Mouse (Mus musculus) activated CD4-positive, CD25-positive, alpha-beta regulatory T cell, adult 4 months (primary cell): ENCODE data around the gene Cfap157. TPM values are rescaled to one million over a fixed set of nuclear protein-coding genes. Genes with fewer than 3 reads are reported as not detected.

Source experiments
- ATAC-seq: one replicate; pipeline ENCODE4 v1.8.0; 2017
- polyA plus RNA-seq, 2 experiments: library from polyadenylated mRNA; unstranded; fragments of 100-300 nt; shearing (Covaris generic); gene quantifications; one replicate each; pipeline ENCODE4 v1.2.1; 2017

Cfap157 gene
- polyA plus RNA-seq, 2 experiments from 2014 or later, result not detected

GRCm38 (mm10) chr2:32744272-32744982 is 39.8 kb downstream of the Cfap157 start:
- ATAC-seq, result no peak

GRCm38 (mm10) chr2:32742173-32742531 is 42.1 kb downstream of the Cfap157 start:
- no peak for ATAC-seq

GRCm38 (mm10) chr2:32741273-32742172 is 42.7 kb downstream of the Cfap157 start:
- ATAC-seq, result no peak

- ATAC-seq, result no peak
These were observed 43.3 kb downstream of the Cfap157 start, which contains the start of gene 6330409D20Rik for GRCm38 (mm10) chr2:32740916-32741272. 6330409D20Rik (minus strand) TSS chr2:32741016.

GRCm38 (mm10) chr2:32739311-32739710 is 44.9 kb downstream of the Cfap157 start:
- no peak for ATAC-seq

- no peak for ATAC-seq
These were observed 47.2 kb downstream of the Cfap157 start for GRCm38 (mm10) chr2:32737008-32737407.

- no peak for ATAC-seq
These were observed 47.9 kb downstream of the Cfap157 start for GRCm38 (mm10) chr2:32736306-32736829.

- ATAC-seq, result no peak
These were observed 49.3 kb downstream of the Cfap157 start for GRCm38 (mm10) chr2:32734933-32735332.

- no peak for ATAC-seq
These were observed 49.7 kb downstream of the Cfap157 start for GRCm38 (mm10) chr2:32734480-32734879.

- no peak for ATAC-seq
These were observed 51.5 kb downstream of the Cfap157 start for GRCm38 (mm10) chr2:32732695-32733094.

- no peak for ATAC-seq
These were observed 52.3 kb downstream of the Cfap157 start for GRCm38 (mm10) chr2:32731911-32732310.

- no peak for ATAC-seq
These were observed 53.4 kb downstream of the Cfap157 start for GRCm38 (mm10) chr2:32730854-32731253.

GRCm38 (mm10) chr2:32729547-32729946 is 54.7 kb downstream of the Cfap157 start:
- ATAC-seq, result no peak

- no peak for ATAC-seq
These were observed 55.8 kb downstream of the Cfap157 start for GRCm38 (mm10) chr2:32728463-32728862.

GRCm38 (mm10) chr2:32727435-32727834 is 56.8 kb downstream of the Cfap157 start:
- no peak for ATAC-seq

Other genes with a start within 250 kb of the Cfap157 start
- gene Fam102a, start 249.1 kb downstream of the Cfap157 start, polyA plus RNA-seq, result 10 to 100 TPM; 40.3 to 47.5 TPM
- gene Dpm2, start 213.6 kb downstream of the Cfap157 start, polyA plus RNA-seq, result 100 to 1,000 TPM; 107 to 124 TPM
- gene Pip5kl1, start 209.6 kb downstream of the Cfap157 start, polyA plus RNA-seq, result not detected
- gene 9430097D07Rik, start 208.7 kb downstream of the Cfap157 start, polyA plus RNA-seq, result not detected
- 10 to 100 TPM; 30.7 to 39.8 TPM for gene St6galnac4, start 197.3 kb downstream of the Cfap157 start, polyA plus RNA-seq
- 1 to 10 TPM; 2.5 to 3.4 TPM for gene St6galnac6, start 184.7 kb downstream of the Cfap157 start, polyA plus RNA-seq
- under 1 TPM; 0.16 to 0.48 TPM for gene Ak1, start 162.7 kb downstream of the Cfap157 start, polyA plus RNA-seq
- gene Eng, start 137.8 kb downstream of the Cfap157 start, polyA plus RNA-seq, result not detected
- gene Fpgs, start 80.3 kb downstream of the Cfap157 start, polyA plus RNA-seq, result 1 to 10 TPM; 3.8 to 6.2 TPM
- gene Cdk9, start 71.4 kb downstream of the Cfap157 start, polyA plus RNA-seq, result 10 to 100 TPM; 26.2 to 26.4 TPM
- 10 to 100 TPM; 62.2 to 84.6 TPM for gene Sh2d3c, start 63.4 kb downstream of the Cfap157 start, polyA plus RNA-seq
- gene 6330409D20Rik, start 43.4 kb downstream of the Cfap157 start, polyA plus RNA-seq, result under 1 TPM in 1 of 2 experiments, not detected in 1; 0.99 TPM
- 10 to 100 TPM; 58.9 to 62.2 TPM for gene Tor2a, start 27.2 kb downstream of the Cfap157 start, polyA plus RNA-seq
- under 1 TPM; 0.61 to 0.65 TPM for gene Ttc16, start 8.8 kb downstream of the Cfap157 start, polyA plus RNA-seq
- 1 to 10 TPM; 4.9 to 6.3 TPM for gene Ptrh1, start 8.6 kb downstream of the Cfap157 start, polyA plus RNA-seq
- 1 to 10 TPM; 2.4 to 2.9 TPM for gene Stxbp1, start 62.8 kb upstream of the Cfap157 start, polyA plus RNA-seq
- gene Fam129b, start 91.7 kb upstream of the Cfap157 start, polyA plus RNA-seq, result 1 to 10 TPM; 1.3 to 2.1 TPM
- 100 to 1,000 TPM in 1 of 2 experiments, 10 to 100 TPM in 1; 52.9 to 648 TPM for gene Rpl12, start 177.1 kb upstream of the Cfap157 start, polyA plus RNA-seq
- gene Lrsam1, start 177.2 kb upstream of the Cfap157 start, polyA plus RNA-seq, result 1 to 10 TPM; 4.1 to 4.7 TPM
- gene Slc2a8, start 197.7 kb upstream of the Cfap157 start, polyA plus RNA-seq, result 1 to 10 TPM; 2.3 to 2.9 TPM